Mouse (Mus musculus) intestine, postnatal 0 days (tissue): ENCODE measurements around the gene Zfp715. TPM values are rescaled to one million over a fixed set of nuclear protein-coding genes. Genes with fewer than 3 reads are reported as not detected.

Experiments
- ATAC-seq: fragments of 200-750 bp; cut with Nextera tagmentation; 2 replicates; pipeline ENCODE4 v1.8.0; 2017; ENCODE audit warnings: mild to moderate bottlenecking, moderate TSS enrichment, moderate library complexity
- H3K27ac ChIP-seq: fragments of 300-500 bp; sonication (generic); 2 replicates; pipeline ENCODE4 v1.5.1; 2014; ENCODE audit warnings: mild to moderate bottlenecking, low read depth, low read length, moderate library complexity
- H3K27me3 ChIP-seq: fragments of 300-500 bp; sonication (generic); replicated peaks from 2 replicates; pipeline ENCODE4 v1.6.1; 2014; ENCODE audit warnings: low read length, mixed read lengths; ENCODE audit not compliant: control insufficient read depth, insufficient read depth
- H3K36me3 ChIP-seq: fragments of 300-500 bp; sonication (generic); 2 replicates; pipeline ENCODE4 v1.6.1; 2014; ENCODE audit warnings: mild to moderate bottlenecking, moderate library complexity; ENCODE audit not compliant: control insufficient read depth, insufficient read depth
- H3K4me1 ChIP-seq: fragments of 300-500 bp; sonication (generic); replicated peaks from 2 replicates; pipeline ENCODE4 v1.6.1; 2014; ENCODE audit warnings: antibody characterized with exemption, low read length, mixed read lengths; ENCODE audit not compliant: control insufficient read depth, insufficient read depth
- H3K4me2 ChIP-seq: fragments of 300-500 bp; sonication (generic); replicated peaks from 2 replicates; pipeline ENCODE4 v1.6.1; 2014; ENCODE audit warnings: low read depth, mild to moderate bottlenecking, moderate library complexity
- H3K4me3 ChIP-seq: fragments of 300-500 bp; sonication (generic); 2 replicates; pipeline ENCODE4 v1.5.1; 2014; ENCODE audit warnings: low read depth, low read length
- H3K9ac ChIP-seq: fragments of 300-500 bp; sonication (generic); 2 replicates; pipeline ENCODE4 v1.6.1; 2014; ENCODE audit warnings: mild to moderate bottlenecking, low read depth, low read length
- H3K9me3 ChIP-seq: fragments of 300-500 bp; sonication (generic); 2 replicates; pipeline ENCODE4 v1.6.1; 2016; ENCODE audit warnings: mixed run types; ENCODE audit not compliant: control insufficient read depth
- CTCF ChIP-seq: sonication (generic); IDR thresholded peaks from 2 replicates; pipeline ENCODE4 v1.5.1; 2016; ENCODE audit warnings: low read depth, mild to moderate bottlenecking, control low read depth, antibody characterized with exemption, moderate library complexity
- WGBS: fragments of 180-500 bp; shearing (Covaris S2); extraction: QIAGEN DNeasy Blood & Tissue Kit; methylation state at CpG from one replicate; pipeline ENCODE4 v1.1.7; 2014; 5-methylcytosine and 5-hydroxymethylcytosine counted together
- polyA plus RNA-seq: library from polyadenylated mRNA; unstranded; fragments of >200 nt; fragmentation: Nextera tagmentation; extraction: Ambion mirVana; gene quantifications from 2 replicates; pipeline ENCODE4 v1.2.1, GENCODE M21; 2015

Gene Zfp715
- polyA plus RNA-seq, 1 experiment from 2014 or later, result 5.3 TPM

DNA sequence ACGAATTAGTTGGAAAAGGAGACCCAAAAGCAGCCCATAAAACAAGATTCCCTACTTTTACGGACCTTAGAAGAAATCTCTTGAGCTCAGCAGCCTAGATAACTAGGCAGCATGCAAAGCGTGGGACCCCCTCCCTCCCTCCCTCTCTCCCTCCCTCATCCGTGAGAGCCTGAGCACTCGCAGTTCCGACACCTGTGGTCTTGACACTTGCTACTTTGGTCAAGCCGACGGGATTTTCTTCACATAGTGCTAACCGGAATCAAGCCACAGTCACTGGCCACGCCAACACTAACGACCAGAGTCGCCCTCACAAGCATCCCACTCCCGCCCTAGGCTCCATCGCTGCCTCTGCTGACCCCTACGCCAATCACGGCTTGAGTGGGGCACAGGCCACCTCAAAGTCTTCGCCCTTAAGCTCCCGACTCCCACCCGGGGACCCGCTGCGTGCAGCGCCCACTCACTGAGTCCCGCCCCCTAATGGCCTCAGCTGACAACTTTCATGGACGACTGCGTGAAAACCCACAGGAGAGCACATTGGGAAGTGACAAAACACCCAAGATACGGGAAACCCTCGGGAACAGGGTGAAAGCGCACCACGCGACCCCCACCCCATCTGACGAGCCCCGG, 595 bp downstream of the Zfp715 start:
- Histone ChIP-seq H3K9me3 (no peaks in the 10 kb centered on the region), H3K27ac (peak overlapping the region; percentile 89), H3K4me3 (peak overlapping the region; percentile 92), H3K4me2 (peak overlapping the region; percentile 90), H3K4me1 (no peaks in the 10 kb centered on the region), H3K9ac (peak overlapping the region; percentile 84), H3K36me3 (no peaks in the 10 kb centered on the region), H3K27me3 (no peaks in the 10 kb centered on the region)
- WGBS, result under 1% methylated on average over 32 of the region's 32 CpGs
- peak; percentile 48 for TF ChIP-seq CTCF
- ATAC-seq, result peak; percentile 52

DNA sequence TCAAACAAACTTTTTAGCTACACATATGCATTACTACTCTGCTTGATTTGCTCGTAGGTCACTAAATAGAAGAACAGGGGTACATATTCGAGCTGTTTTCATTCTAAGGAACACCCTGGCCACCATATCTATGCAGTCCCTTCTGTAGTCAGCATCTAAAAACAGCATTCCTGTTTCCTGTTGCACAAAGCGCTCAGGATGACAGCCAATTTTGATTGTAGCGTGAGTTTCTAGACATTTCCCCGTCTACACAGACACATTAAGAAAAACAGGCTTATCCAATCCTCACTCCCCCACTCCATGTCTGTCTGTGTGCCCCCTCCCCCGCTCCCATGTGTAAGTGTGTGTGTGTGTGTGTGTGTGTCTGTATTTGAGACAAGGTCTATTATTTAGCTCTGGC, 1.5 kb downstream of the Zfp715 start:
- Histone ChIP-seq H3K36me3 (no peaks in the 10 kb centered on the region), H3K4me1 (no peaks in the 10 kb centered on the region), H3K4me3 (peak overlapping the region; percentile 92; the same call in 1 of the 2 replicates), H3K4me2 (peak overlapping the region; percentile 90), H3K9ac (0 out of 2 replicates have a peak overlapping the region, but pooled peaks have one; percentile 4), H3K27ac (no peak overlapping the region), H3K9me3 (no peaks in the 10 kb centered on the region), H3K27me3 (no peaks in the 10 kb centered on the region)
- 75% methylated on average over 6 of the region's 6 CpGs for WGBS
- no peak for ATAC-seq
- TF ChIP-seq CTCF, result no peak

DNA sequence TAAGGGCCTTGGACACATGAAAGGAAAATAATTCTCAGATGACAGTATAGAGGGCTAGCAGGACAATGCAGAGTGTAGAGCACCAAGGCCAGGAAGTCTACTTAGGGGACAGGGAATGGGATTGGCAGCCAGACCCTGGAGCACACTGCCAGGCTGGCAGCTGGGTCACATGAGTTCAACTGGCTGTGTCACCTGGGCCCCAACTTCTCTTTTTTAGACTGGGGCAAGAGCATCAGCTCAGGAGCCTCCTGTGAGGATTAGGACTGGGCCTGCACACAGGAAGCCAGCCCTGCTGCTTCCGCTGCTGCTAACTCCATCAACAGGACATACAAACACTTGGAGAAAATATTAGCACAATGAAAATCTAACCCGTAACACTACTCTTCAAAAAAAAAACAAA, 4.0 kb downstream of the Zfp715 start:
- no peaks in the 10 kb centered on the region for H3K9me3 ChIP-seq
- TF ChIP-seq CTCF, result no peak
- no peaks in the 10 kb centered on the region for H3K27me3 ChIP-seq
- WGBS, result 80% methylated on average over 2 of the region's 2 CpGs
- H3K4me2 ChIP-seq, result no peak overlapping the region
- no peak overlapping the region for H3K4me3 ChIP-seq
- no peak overlapping the region for H3K9ac ChIP-seq
- peak overlapping the region; percentile 35; the same call in 1 of the 2 replicates for H3K27ac ChIP-seq
- peaks cover under 1% of the 10 kb centered on the region; the same call in 1 of the 2 replicates for H3K36me3 ChIP-seq
- H3K4me1 ChIP-seq, result no peaks in the 10 kb centered on the region
- no peak for ATAC-seq

DNA sequence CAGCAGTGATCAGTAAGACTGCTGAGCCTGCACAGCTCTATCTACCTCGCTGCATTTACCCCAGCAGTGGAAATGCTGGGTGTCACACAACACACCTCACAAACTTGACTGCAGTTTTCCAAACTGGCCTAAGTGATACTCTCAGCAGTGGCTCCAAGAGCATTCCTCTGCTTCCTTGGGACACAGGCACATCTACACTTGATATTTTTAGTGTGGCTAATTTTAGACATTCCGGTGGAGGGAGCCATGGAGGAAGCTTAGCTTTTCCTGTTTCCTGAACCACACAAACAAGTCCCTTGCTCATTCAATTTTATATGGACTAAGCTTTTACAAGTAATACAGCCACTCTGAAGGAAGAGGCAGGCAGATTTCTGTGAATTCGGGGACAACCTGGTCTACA, 7.9 kb downstream of the Zfp715 start:
- 82% methylated on average over 3 of the region's 3 CpGs for WGBS
- Histone ChIP-seq H3K4me3 (no peak overlapping the region), H3K27ac (no peak overlapping the region), H3K4me1 (no peaks in the 10 kb centered on the region), H3K9ac (no peak overlapping the region), H3K4me2 (no peak overlapping the region), H3K27me3 (no peaks in the 10 kb centered on the region), H3K9me3 (no peaks in the 10 kb centered on the region), H3K36me3 (peaks cover 12% of the 10 kb centered on the region)
- no peak for ATAC-seq
- no peak for TF ChIP-seq CTCF

DNA sequence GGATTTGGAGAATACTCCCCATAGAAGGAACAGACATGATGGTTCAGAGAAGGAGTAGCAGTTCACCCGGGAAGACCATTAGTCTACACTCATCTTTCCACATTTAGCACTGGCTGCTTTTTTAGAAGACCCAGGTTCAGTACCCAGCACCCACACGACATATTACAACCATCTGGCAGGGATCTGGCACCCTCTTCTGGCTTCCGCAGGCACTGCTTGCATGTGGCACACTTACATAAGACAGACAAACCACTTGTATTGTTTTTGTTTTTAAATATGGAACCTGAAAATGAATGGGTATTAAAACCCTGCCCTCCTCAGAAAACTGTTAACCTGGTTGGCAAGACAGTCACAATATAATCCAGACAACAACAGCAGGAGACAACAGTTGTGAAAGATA, 21.6 kb downstream of the Zfp715 start:
- H3K9ac ChIP-seq, result no peak overlapping the region
- 94% methylated on average over 3 of the region's 3 CpGs for WGBS
- no peaks in the 10 kb centered on the region for H3K4me1 ChIP-seq
- H3K27ac ChIP-seq, result no peak overlapping the region
- H3K36me3 ChIP-seq, result peaks cover 12% of the 10 kb centered on the region
- TF ChIP-seq CTCF, result no peak
- no peak for ATAC-seq
- no peaks in the 10 kb centered on the region for H3K9me3 ChIP-seq
- H3K4me3 ChIP-seq, result no peak overlapping the region
- no peak overlapping the region for H3K4me2 ChIP-seq
- H3K27me3 ChIP-seq, result no peaks in the 10 kb centered on the region

DNA sequence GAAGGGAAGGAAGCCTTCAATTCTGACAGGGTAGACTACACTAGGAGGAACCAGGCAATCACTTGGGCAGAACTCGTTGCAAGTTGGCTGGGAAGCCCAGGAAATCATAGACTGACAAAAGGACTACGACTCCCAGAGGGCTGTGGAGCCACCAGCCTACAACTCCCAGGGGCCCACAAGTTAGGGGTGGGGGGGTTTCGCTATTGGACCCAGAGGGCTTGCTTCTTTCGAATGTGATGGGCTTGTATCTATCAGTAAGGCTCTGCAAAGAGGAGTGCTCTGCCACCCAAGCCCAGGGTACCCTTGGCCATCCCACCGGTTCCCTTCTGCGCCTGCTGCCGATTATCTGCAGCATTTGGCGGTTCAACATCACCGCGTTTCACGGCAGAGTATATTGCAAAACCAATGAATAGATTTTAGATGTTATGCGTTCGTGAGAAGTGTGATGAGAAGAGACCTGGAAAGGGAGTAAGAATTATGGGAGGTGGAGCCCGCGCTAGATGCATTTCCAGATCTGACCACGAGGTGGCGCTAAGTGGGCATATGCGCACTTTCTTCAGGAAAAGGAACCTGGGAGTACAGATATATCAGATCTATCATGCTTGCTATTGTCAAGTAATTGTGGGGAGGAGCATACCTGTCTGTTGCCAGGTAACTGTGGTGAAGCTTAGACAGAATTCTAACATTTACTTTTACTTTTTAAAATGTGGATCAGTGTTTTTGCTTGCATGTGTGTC, 30.1 kb downstream of the Zfp715 start:
- Histone ChIP-seq H3K9me3 (no peaks in the 10 kb centered on the region), H3K27ac (no peak overlapping the region), H3K4me3 (peak overlapping the region; percentile 29), H3K9ac (no peak overlapping the region), H3K4me2 (peak overlapping the region; percentile 58), H3K36me3 (no peaks in the 10 kb centered on the region), H3K4me1 (no peaks in the 10 kb centered on the region), H3K27me3 (no peaks in the 10 kb centered on the region)
- peak; percentile 90 for TF ChIP-seq CTCF
- WGBS, result 8% methylated on average over 18 of the region's 18 CpGs
- peak; percentile 38 for ATAC-seq
